Mouse (Mus musculus): Measurements from ENCODE around the gene Nfyb.

Nfyb gene

DNA sequence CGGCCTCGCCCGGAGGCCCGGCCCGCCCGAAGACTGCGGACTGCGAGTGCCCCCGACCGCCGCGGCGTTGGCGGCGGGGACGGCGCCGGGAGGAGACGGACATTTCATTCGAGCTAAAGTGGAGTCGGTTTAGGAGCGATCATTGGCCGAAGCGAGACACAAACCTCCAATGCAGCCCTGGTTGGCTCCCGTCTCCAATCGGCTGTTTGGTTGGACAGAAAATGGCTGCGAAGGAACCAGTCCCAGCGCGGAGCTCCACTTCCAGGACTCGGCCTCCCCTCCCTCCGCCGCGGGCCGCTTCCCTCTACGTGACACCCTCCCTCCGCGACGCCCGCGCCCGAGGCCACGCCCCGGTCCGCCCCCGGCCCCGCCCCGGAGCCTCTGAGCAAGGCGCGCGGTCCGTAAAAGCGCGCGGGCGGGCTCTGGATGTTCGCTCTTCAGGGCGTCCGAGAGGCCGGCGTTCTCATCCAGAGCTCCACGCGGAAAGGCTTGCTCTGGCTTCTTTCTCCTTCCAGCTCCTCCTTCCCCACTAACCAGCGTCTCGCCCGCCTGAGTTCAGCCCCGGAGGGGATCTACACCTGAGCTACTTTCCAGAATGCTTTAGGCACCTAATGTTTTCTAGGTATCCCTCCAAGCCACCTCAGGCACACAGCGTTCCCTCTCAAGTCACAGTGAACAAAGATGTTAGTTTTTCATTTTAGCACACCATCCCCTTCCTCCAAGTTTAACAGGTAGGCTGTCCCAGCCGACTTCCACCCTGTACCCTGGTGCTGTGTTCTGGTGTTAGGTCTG is at the start of gene Nfyb:
Gene Nfyb (minus strand): TSS at position 305 of the 792 bp plus-strand sequence.
- peak; percentile 97 for DNase-seq (ENCODE audit: low read depth, low spot score)

GRCm38 (mm10) chr10:82811855-82812431 is 48.0 kb upstream of the Nfyb start:
- DNase-seq (ENCODE audit: low read depth, low spot score): peak; percentile 74

DNA sequence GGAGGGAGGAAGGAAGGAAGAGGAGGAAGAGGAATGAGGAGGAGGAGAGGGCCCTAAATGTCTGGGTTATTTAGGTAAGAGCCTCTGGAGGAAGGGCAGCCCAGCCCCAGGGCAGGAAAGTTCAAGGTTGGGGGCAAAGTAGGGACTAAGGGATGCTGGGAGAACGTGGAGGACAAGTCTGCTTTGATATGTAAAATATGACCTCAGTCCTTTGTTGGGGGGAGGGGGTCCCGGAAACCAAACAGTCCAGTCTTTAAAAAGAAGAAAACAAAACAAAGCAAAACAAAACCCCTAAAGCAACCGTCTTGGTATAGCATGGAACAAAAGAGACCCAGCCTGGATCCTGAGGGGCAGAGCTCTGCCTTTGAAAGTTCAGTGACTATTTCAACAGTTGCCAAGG is 45.4 kb upstream of the Nfyb start:
- DNase-seq (ENCODE audit: low read depth, low spot score): no peak

- no peak for DNase-seq (ENCODE audit: low read depth, low spot score)
Measured at GRCm38 (mm10) chr10:82808891-82809290, 44.9 kb upstream of the Nfyb start.

GRCm38 (mm10) chr10:82808155-82808554 is 44.2 kb upstream of the Nfyb start:
- DNase-seq (ENCODE audit: low read depth, low spot score): no peak

DNA sequence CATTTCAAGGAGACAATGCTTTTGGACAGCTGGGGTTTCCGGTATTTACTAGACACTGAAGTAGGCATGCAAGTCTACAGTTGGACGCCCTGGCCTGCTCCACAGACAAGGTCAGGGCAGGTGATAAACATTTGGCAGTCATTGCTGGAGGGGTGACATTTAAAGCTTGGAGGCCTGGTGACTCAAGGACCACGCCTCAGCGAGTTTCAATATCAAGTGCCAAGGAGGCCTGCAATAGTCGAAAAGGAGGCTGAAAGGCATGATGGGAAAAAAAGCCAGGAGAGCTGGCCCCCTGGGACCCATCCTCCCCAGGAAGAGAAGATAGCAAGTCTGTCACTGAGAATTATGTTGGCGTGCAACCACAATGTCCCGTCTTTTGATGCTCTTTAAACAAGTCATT is 43.3 kb upstream of the Nfyb start:
- DNase-seq (ENCODE audit: low read depth, low spot score): no peak

DNA sequence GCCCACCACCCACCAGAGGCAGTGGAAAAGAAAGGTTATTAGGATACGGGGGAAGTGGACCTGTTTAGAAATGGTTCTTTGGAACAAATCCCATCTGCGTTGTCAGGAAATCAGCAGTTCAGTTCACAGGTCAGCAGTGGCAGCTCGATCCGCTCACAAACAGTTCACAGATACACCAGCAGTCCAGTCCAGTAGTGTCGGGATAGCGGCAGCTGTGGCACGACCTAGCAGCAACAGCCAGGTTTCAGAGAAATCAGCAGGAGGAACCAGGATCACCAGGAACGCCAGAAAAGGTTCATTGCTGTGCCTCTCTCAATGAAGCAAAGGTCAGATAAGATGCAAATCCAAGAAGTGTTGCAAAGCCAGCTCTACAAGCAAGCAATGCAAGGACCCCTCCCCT is 42.5 kb upstream of the Nfyb start:
- no peak for DNase-seq (ENCODE audit: low read depth, low spot score)

DNA sequence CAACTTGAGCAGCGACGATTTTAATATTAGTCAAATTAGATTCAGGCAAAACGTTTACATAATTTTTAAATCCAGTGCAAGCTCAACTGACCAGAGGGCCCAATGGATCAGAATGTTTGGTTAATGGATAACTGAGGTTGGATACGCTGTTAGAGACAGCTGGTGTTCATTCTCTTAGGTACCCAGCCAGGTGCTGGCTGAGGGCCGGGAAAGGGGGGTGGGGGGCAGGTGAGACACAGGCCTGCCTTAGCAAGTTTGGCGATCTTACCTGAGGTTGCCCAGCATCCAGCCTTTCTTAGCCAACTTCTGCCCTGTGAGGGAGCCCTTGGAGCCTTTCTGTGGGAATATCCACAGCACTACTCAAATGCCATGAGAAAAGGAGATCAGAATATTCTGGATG is 41.2 kb upstream of the Nfyb start:
- no peak for DNase-seq (ENCODE audit: low read depth, low spot score)

- DNase-seq (ENCODE audit: low read depth, low spot score): no peak
Measured at GRCm38 (mm10) chr10:82804396-82804795, 40.5 kb upstream of the Nfyb start.

DNA sequence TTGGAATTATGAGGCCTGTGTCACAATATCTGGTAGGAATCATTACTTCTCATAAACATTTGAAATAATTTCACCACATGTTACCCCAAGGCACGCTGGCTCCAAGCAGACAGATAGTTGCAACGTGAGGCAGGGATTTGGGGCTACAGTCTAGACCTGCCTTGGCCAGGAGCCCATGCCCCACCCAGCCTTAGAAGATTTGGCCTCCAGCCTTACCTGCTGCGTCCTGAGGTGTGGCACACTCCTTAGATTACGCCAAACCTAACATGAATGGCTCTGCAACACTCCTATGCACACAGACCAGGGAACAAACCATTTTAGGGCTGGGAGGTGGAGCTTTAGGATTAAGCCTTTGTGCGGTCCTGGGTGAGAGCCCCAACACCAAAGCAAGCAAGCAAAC is 36.1 kb upstream of the Nfyb start:
- no peak for DNase-seq (ENCODE audit: low read depth, low spot score)

- DNase-seq (ENCODE audit: low read depth, low spot score): no peak
Measured at GRCm38 (mm10) chr10:82798312-82798933, 34.5 kb upstream of the Nfyb start.

- DNase-seq (ENCODE audit: low read depth, low spot score): no peak
Measured at GRCm38 (mm10) chr10:82797119-82797491, 33.2 kb upstream of the Nfyb start.

- DNase-seq (ENCODE audit: low read depth, low spot score): no peak
Measured at GRCm38 (mm10) chr10:82796471-82797118, 32.7 kb upstream of the Nfyb start.

- no peak for DNase-seq (ENCODE audit: low read depth, low spot score)
Measured at GRCm38 (mm10) chr10:82795767-82796166, 31.8 kb upstream of the Nfyb start.

GRCm38 (mm10) chr10:82795071-82795731 is 31.3 kb upstream of the Nfyb start:
- no peak for DNase-seq (ENCODE audit: low read depth, low spot score)

DNA sequence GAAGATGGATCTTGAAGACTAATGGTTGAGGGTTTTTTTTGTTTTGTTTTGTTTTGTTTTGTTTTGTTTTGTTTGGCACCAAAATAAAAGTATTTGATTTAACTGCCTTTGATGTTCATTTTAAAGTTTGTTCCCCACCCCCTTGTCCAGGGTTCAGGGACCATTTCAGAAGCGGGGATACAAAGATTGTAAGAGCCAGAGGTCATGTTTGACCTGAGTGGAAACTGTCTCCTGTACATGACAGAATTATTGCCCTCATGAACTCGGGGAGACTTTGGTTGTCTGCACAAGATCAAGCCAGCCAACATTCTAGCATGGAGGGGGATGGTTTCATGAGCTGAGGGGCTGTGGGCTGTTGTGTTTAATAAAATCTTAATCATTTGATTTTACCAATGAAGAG is 28.4 kb upstream of the Nfyb start:
- no peak for DNase-seq (ENCODE audit: low read depth, low spot score)

- no peak for DNase-seq (ENCODE audit: low read depth, low spot score)
Measured at GRCm38 (mm10) chr10:82791713-82792112, 27.8 kb upstream of the Nfyb start.

DNA sequence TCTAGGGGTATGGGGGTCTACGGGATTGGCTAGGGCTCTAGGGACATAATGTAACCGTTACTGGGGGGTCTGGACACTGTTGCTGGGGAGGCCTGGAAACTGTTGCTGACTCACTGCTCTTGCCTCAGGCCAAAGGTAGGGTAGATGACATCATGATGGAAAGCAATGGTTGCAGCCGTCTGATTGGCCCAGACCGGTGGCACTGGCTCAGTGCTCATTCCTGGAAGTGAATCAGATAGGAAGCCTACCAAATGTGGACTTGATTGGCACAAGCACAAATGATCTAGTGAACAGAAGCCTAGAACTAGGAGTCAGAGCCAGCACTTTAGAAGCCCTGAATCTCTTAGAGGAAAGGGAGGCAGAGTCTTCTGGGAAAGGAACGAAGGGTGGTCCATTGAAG is 26.6 kb upstream of the Nfyb start:
- no peak for DNase-seq (ENCODE audit: low read depth, low spot score)

GRCm38 (mm10) chr10:82789181-82789580 is 25.2 kb upstream of the Nfyb start:
- no peak for DNase-seq (ENCODE audit: low read depth, low spot score)

DNA sequence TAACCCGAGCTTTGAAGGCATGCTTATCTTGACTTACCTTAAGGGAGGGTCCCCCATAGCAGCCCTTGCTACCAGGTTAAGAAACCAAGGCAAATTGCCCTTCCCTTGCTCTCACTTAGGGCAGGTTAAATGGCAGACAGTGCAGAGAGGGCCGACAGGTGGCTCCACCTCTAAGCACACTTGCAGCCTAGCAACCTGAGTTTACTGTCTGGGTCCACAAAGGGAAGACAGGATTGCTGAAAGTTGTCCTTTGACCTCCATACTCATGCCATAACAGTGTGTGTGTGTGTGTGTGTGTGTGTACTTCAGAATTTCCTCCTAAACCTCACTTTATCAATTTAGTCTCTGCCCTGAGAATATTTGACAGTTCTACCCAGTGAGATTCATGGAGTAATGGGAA is 18.5 kb upstream of the Nfyb start:
- DNase-seq (ENCODE audit: low read depth, low spot score): no peak

DNA sequence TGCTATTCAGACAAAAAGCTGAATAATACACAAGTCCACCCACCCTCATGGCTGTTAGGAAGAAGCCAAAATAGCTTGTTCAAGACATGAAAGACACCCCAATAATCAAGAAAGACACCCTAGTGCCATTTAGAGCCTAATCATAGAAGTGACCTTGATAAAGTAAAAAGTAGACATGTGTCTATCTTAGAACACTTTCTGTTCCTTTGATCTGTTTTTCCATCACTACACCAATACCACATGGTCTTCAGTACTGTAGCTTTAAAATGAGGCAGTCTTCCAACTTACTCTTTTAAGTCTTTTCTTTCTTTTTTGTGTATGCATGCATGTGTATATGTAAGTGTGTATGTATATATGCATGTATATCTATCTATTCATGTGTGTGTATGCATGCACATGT is 16.9 kb upstream of the Nfyb start:
- no peak for DNase-seq (ENCODE audit: low read depth, low spot score)

DNA sequence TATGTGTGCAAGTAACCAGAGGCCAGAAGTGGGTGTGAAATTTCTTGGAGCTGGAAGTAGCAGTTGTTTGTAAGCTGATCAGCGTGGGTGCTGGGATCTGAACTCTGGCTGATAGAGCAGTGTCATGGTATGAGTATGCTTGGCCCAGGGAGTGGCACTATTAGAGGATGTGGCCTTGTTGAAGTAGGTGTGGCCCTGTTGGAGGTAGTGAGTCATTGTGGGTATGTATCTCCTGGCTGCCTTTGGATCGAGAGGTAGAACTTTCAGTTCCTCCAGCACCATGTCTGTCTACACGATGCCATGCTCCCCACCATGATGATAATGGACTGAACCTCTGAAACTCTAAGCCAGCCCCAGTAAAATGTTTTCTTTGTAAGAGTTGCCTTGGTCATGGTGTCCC is 16.4 kb upstream of the Nfyb start:
- DNase-seq (ENCODE audit: low read depth, low spot score): no peak
